Mouse (Mus musculus) ES-Bruce4 (cell line): ENCODE data around the gene Ppm1h.

Experiments
- CTCF ChIP-seq: IDR thresholded peaks from one replicate; pipeline ENCODE4 v1.8.1; 2011; ENCODE audit warnings: low read depth, low read length
- POLR2A ChIP-seq: IDR thresholded peaks from one replicate; pipeline ENCODE4 v1.8.1; 2011; ENCODE audit warnings: low read length; ENCODE audit not compliant: insufficient read depth

DNA sequence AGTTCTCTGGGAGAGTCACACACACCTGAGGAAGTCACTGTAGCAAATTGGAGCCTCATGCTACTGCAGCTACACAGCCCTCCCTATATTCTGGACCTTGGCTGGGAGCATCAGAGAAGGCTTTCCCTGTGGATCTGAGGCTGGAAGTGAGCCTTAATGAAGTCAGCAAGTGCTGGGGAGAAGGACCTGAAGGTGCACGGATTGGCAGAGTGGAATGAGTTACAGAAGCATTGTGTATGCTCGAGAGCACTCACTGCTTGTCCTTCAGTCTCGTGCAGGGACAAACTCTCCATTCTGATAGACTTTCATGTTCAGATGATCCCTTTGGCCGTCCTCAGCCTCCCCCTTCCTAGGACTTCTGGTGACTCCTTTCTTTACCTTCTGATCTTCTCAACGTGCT, 26.3 kb downstream of the Ppm1h start:
- no peak for TF ChIP-seq POLR2A
- TF ChIP-seq CTCF: no peak
